In the genomic region with DNA sequence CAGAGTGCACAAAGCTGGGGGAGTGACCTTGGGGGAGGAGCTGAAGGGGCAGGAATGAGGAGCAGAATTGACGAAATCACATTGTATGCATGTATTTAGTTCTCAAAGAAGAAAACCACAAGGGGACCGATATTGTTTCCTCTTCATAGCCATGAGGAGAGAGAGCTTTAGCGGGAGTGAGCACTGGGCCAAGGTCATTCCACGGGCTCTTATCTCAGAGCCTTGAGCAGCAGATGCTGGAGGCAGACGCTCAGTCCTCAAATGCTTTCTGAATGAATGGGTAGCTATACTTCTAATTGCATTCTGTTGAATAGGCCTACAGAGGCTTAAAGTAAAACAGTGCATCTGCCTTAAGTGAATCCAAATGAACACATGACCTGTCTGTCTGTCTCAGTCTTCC, we compare ENCODE assay signal across 23 mouse cellular contexts.
DNase-seq lines count a peak whose midpoint lies in the region; ATAC-seq lines count a peak whose summit lies in the region.
"Had no signal": no experiment of that assay in that cellular context is flagged by ENCODE, and none has a peak within 500 bp of the region (broad histone marks: within the 10 kb centered on the region; RNA-seq: fewer than 3 reads in every experiment).

No protein-coding gene starts in this region.

- no peak overlapping the region for H3K27ac ChIP-seq in midbrain, embryonic 16.5 days (ENCODE audit: low read length)
- H3K27ac ChIP-seq: embryonic facial prominence, embryonic 15.5 days; forebrain, embryonic 10.5 days; gastrocnemius, adult 2 months; heart, embryonic 13.5 days; hindbrain, embryonic 12.5 days had no signal

- H3K27me3 ChIP-seq in midbrain, embryonic 16.5 days (ENCODE audit: control insufficient read depth, insufficient read depth, low read depth, low read length) = no peaks in the 10 kb centered on the region
- H3K27me3 ChIP-seq: embryonic facial prominence, embryonic 15.5 days; heart, embryonic 13.5 days; hindbrain, embryonic 12.5 days; Patski had no signal

- H3K9me3 ChIP-seq in midbrain, embryonic 16.5 days (replicated peaks; ENCODE audit: control insufficient read depth, low read length, poor library complexity, severe bottlenecking) = no peaks in the 10 kb centered on the region
- H3K9me3 ChIP-seq: embryonic facial prominence, embryonic 15.5 days; heart, embryonic 13.5 days; hindbrain, embryonic 12.5 days had no signal

- 54% methylated on average over 5 of the region's 5 CpGs for WGBS in midbrain, embryonic 16.5 days

- ATAC-seq in midbrain, embryonic 16.5 days = no peak
- ATAC-seq: activated CD4-positive, CD25-positive, alpha-beta regulatory T cell, adult 4 months; forebrain, embryonic 14.5 days; hindbrain, embryonic 16.5 days; inflammation-experienced regulatory T-cells, adult 6 months; Patski had no signal

- no peak overlapping the region for H3K4me3 ChIP-seq in midbrain, embryonic 16.5 days (ENCODE audit: low read depth, low read length)
- H3K4me3 ChIP-seq: embryonic facial prominence, embryonic 15.5 days; erythroblast, embryonic 14.5 days; forebrain, embryonic 10.5 days; gastrocnemius, adult 2 months; heart, embryonic 13.5 days; hindbrain, embryonic 12.5 days had no signal

- no peaks in the 10 kb centered on the region for H3K4me1 ChIP-seq in midbrain, embryonic 16.5 days (ENCODE audit: control insufficient read depth, insufficient read depth, low read length)
- H3K4me1 ChIP-seq: embryonic facial prominence, embryonic 15.5 days; forebrain, embryonic 10.5 days; heart, embryonic 13.5 days; hindbrain, embryonic 12.5 days had no signal

- H3K4me2 ChIP-seq in midbrain, embryonic 16.5 days (ENCODE audit: low read length) = no peak overlapping the region
- H3K4me2 ChIP-seq: embryonic facial prominence, embryonic 15.5 days; heart, embryonic 13.5 days; hindbrain, embryonic 12.5 days had no signal

- no peaks in the 10 kb centered on the region for H3K36me3 ChIP-seq in midbrain, embryonic 16.5 days (ENCODE audit: control insufficient read depth, insufficient read depth, low read length)
- H3K36me3 ChIP-seq: embryonic facial prominence, embryonic 15.5 days; forebrain, embryonic 10.5 days; heart, embryonic 13.5 days; hindbrain, embryonic 12.5 days had no signal

- DNase-seq in heart, adult 11 months = peak; percentile 34
- no peak for DNase-seq in heart, postnatal 4 days
- DNase-seq in adrenal gland, adult 8-10 months = peak; percentile 38
- peak; percentile 36 for DNase-seq in adrenal gland, postnatal 14 days
- peak; percentile 40 for DNase-seq in testis, postnatal 10 days (ENCODE audit: low spot score)
- DNase-seq in kidney, adult 9 months = no peak
- DNase-seq: cerebellum, adult 2 months; cerebellum, postnatal 14 days; embryo, embryonic 11 days; gastrocnemius, adult 2 months; gastrocnemius, postnatal 25 days; heart, postnatal 36 days had no signal

- no peak overlapping the region for H3K9ac ChIP-seq in midbrain, embryonic 16.5 days (ENCODE audit: low read depth, low read length)
- H3K9ac ChIP-seq: embryonic facial prominence, embryonic 15.5 days; heart, embryonic 13.5 days; hindbrain, embryonic 12.5 days had no signal

Comparison
In these comparisons a context has a peak if more than half of its experiments do, and no peak if none do; other contexts are left out.
1. DNase-seq: peak in heart, adult 11 months (single experiment), adrenal gland, adult 8-10 months (single experiment), adrenal gland, postnatal 14 days (single experiment) and testis, postnatal 10 days (single experiment); none in heart, postnatal 4 days (single experiment) and kidney, adult 9 months (single experiment).